Mouse (Mus musculus) ES-Bruce4 (cell line): Measurements from ENCODE around the gene Dnajc5.

Experiments used
- CTCF ChIP-seq: IDR thresholded peaks from one replicate; pipeline ENCODE4 v1.8.1; 2011; ENCODE audit warnings: low read depth, low read length
- EP300 ChIP-seq: IDR thresholded peaks from 2 replicates; pipeline ENCODE4 v1.6.1; 2011; ENCODE audit warnings: low read depth, low read length; ENCODE audit not compliant: insufficient read depth
- POLR2A ChIP-seq: IDR thresholded peaks from one replicate; pipeline ENCODE4 v1.8.1; 2011; ENCODE audit warnings: low read length; ENCODE audit not compliant: insufficient read depth

DNA sequence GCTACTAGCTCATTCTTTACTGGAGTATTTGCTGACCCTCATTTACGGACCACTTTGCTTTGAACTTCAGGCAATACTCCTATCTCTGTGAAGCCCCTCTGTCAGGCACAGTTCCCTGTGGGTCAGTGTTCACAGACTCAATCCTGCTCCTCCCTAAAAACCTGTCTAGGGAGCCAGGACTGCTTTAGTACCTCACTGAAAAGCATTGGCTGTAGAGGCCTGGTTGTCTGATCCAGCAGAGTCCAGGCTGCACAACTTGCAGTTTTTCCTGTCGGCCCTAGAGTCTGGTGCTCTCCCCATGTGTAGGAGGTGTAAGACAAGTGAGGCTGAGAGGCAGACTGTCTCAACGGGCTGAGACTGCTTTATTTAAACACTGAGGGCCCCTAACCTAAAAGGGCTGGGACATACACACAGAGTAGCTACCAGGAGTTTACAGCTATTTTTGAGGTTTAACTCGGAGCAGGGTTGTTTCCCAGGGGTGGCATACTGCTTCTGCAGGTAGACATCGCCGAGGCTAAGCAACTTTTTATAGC is 80.0 kb downstream of the Dnajc5 start:
- no peak for TF ChIP-seq CTCF
- TF ChIP-seq POLR2A: no peak
- no peak for TF ChIP-seq EP300
